Mouse (Mus musculus): ENCODE measurements around the gene Hspa5. TPM values are rescaled to one million over a fixed set of nuclear protein-coding genes. Genes with fewer than 3 reads are reported as not detected.
A peak's percentile ranks its signal among the peaks of the same experiment; 100 is the strongest.
"Not testable (repeated sequence)": the region's sequence is repeated elsewhere in the genome, so short reads cannot be mapped to it uniquely, and the experiment has no call there.

Gene Hspa5
- polyA plus RNA-seq, 1 experiment from 2014 or later: 940 TPM

GRCm38 (mm10) chr2:34744476-34744875 lies 27.3 kb upstream of the Hspa5 start:
- 92% methylated on average over 8 of the region's 8 CpGs for WGBS
- Histone ChIP-seq H3K9ac (ENCODE audit: low read length) (no peak overlapping the region), H3K27ac (ENCODE audit: low read length) (no peak overlapping the region), H3K4me2 (ENCODE audit: low read depth, low read length) (no peak overlapping the region), H3K36me3 (ENCODE audit: control insufficient read depth, insufficient read depth, low read length) (no peaks in the 10 kb centered on the region), H3K4me3 (ENCODE audit: low read length) (no peak overlapping the region), H3K9me3 (ENCODE audit: control insufficient read depth, low read length) (no peaks in the 10 kb centered on the region), H3K4me1 (replicated peaks; ENCODE audit: control insufficient read depth, insufficient read depth, low read length) (no peaks in the 10 kb centered on the region; the same call in 1 of the 2 replicates), H3K27me3 (ENCODE audit: control insufficient read depth, insufficient read depth, low read depth, low read length) (no peaks in the 10 kb centered on the region)
- ATAC-seq (ENCODE audit: low read depth): no peak

- Histone ChIP-seq H3K9me3 (ENCODE audit: control insufficient read depth, low read length) (no peaks in the 10 kb centered on the region), H3K27me3 (ENCODE audit: control insufficient read depth, insufficient read depth, low read depth, low read length) (no peaks in the 10 kb centered on the region), H3K4me2 (ENCODE audit: low read depth, low read length) (no peak overlapping the region), H3K9ac (ENCODE audit: low read length) (no peak overlapping the region), H3K36me3 (ENCODE audit: control insufficient read depth, insufficient read depth, low read length) (no peaks in the 10 kb centered on the region), H3K27ac (ENCODE audit: low read length) (no peak overlapping the region), H3K4me3 (ENCODE audit: low read length) (no peak overlapping the region), H3K4me1 (replicated peaks; ENCODE audit: control insufficient read depth, insufficient read depth, low read length) (no peaks in the 10 kb centered on the region; the same call in 1 of the 2 replicates)
- no peak for ATAC-seq (ENCODE audit: low read depth)
- WGBS: 85% methylated on average over 2 of the region's 2 CpGs
Observed at GRCm38 (mm10) chr2:34745673-34746072, 26.1 kb upstream of the Hspa5 start.

GRCm38 (mm10) chr2:34748479-34748878 lies 23.3 kb upstream of the Hspa5 start:
- H3K27ac ChIP-seq (ENCODE audit: low read length): no peak overlapping the region
- H3K27me3 ChIP-seq (ENCODE audit: control insufficient read depth, insufficient read depth, low read depth, low read length): no peaks in the 10 kb centered on the region
- WGBS: 81% methylated on average over 4 of the region's 4 CpGs
- H3K4me3 ChIP-seq (ENCODE audit: low read length): no peak overlapping the region
- no peak for ATAC-seq (ENCODE audit: low read depth)
- H3K9me3 ChIP-seq (ENCODE audit: control insufficient read depth, low read length): no peaks in the 10 kb centered on the region
- H3K4me1 ChIP-seq (replicated peaks; ENCODE audit: control insufficient read depth, insufficient read depth, low read length): peaks cover 11% of the 10 kb centered on the region
- no peak overlapping the region for H3K4me2 ChIP-seq (ENCODE audit: low read depth, low read length)
- H3K36me3 ChIP-seq (ENCODE audit: control insufficient read depth, insufficient read depth, low read length): no peaks in the 10 kb centered on the region
- H3K9ac ChIP-seq (ENCODE audit: low read length): no peak overlapping the region

GRCm38 (mm10) chr2:34750245-34750644 lies 21.5 kb upstream of the Hspa5 start:
- ATAC-seq (ENCODE audit: low read depth): no peak
- H3K9ac ChIP-seq (ENCODE audit: low read length): no peak overlapping the region
- H3K4me2 ChIP-seq (ENCODE audit: low read depth, low read length): no peak overlapping the region
- H3K36me3 ChIP-seq (ENCODE audit: control insufficient read depth, insufficient read depth, low read length): no peaks in the 10 kb centered on the region
- H3K4me1 ChIP-seq (replicated peaks; ENCODE audit: control insufficient read depth, insufficient read depth, low read length): peaks cover 15% of the 10 kb centered on the region
- H3K27ac ChIP-seq (ENCODE audit: low read length): no peak overlapping the region
- H3K9me3 ChIP-seq (ENCODE audit: control insufficient read depth, low read length): no peaks in the 10 kb centered on the region
- no peaks in the 10 kb centered on the region for H3K27me3 ChIP-seq (ENCODE audit: control insufficient read depth, insufficient read depth, low read depth, low read length)
- 80% methylated on average over 2 of the region's 2 CpGs for WGBS
- H3K4me3 ChIP-seq (ENCODE audit: low read length): no peak overlapping the region

- Histone ChIP-seq H3K9me3 (ENCODE audit: control insufficient read depth, low read length) (no peaks in the 10 kb centered on the region), H3K4me3 (ENCODE audit: low read length) (peak overlapping the region; percentile 94), H3K9ac (ENCODE audit: low read length) (peak overlapping the region; percentile 95), H3K4me1 (replicated peaks; ENCODE audit: control insufficient read depth, insufficient read depth, low read length) (peaks cover 15% of the 10 kb centered on the region), H3K27me3 (ENCODE audit: control insufficient read depth, insufficient read depth, low read depth, low read length) (no peaks in the 10 kb centered on the region; the same call in 1 of the 2 replicates), H3K4me2 (ENCODE audit: low read depth, low read length) (peak overlapping the region; percentile 60), H3K27ac (ENCODE audit: low read length) (peak overlapping the region; percentile 91), H3K36me3 (ENCODE audit: control insufficient read depth, insufficient read depth, low read length) (no peaks in the 10 kb centered on the region)
- WGBS: 0% methylated on average over 68 of the region's 106 CpGs
- ATAC-seq (ENCODE audit: low read depth): peak; percentile 98
Observed at GRCm38 (mm10) chr2:34753811-34754550, 17.8 kb upstream of the Hspa5 start.

GRCm38 (mm10) chr2:34754551-34755358 lies 17.0 kb upstream of the Hspa5 start, which contains the start of gene Gapvd1:
Gapvd1 (minus strand) TSS chr2:34755232.
- Histone ChIP-seq H3K27ac (ENCODE audit: low read length) (peak within 1 kb of the TSS; percentile 91), H3K4me1 (replicated peaks; ENCODE audit: control insufficient read depth, insufficient read depth, low read length) (peaks cover 15% of the 10 kb centered on the region), H3K27me3 (ENCODE audit: control insufficient read depth, insufficient read depth, low read depth, low read length) (no peaks in the 10 kb centered on the region; the same call in 1 of the 2 replicates), H3K9ac (ENCODE audit: low read length) (peak within 1 kb of the TSS; percentile 95), H3K36me3 (ENCODE audit: control insufficient read depth, insufficient read depth, low read length) (no peaks in the 10 kb centered on the region), H3K4me2 (ENCODE audit: low read depth, low read length) (peak within 1 kb of the TSS; percentile 60), H3K9me3 (ENCODE audit: control insufficient read depth, low read length) (no peaks in the 10 kb centered on the region), H3K4me3 (ENCODE audit: low read length) (peak within 1 kb of the TSS; percentile 94)
- under 1% methylated on average over 13 of the region's 14 CpGs for WGBS
- ATAC-seq (ENCODE audit: low read depth): no peak

GRCm38 (mm10) chr2:34757341-34757740 lies 14.4 kb upstream of the Hspa5 start:
- 42% methylated on average over 1 of the region's 1 CpGs for WGBS
- Histone ChIP-seq H3K4me3 (ENCODE audit: low read length) (no peak overlapping the region), H3K4me1 (replicated peaks; ENCODE audit: control insufficient read depth, insufficient read depth, low read length) (peaks cover 10% of the 10 kb centered on the region), H3K9me3 (ENCODE audit: control insufficient read depth, low read length) (no peaks in the 10 kb centered on the region), H3K9ac (ENCODE audit: low read length) (no peak overlapping the region), H3K27ac (ENCODE audit: low read length) (no peak overlapping the region), H3K27me3 (ENCODE audit: control insufficient read depth, insufficient read depth, low read depth, low read length) (no peaks in the 10 kb centered on the region; the same call in 1 of the 2 replicates), H3K4me2 (ENCODE audit: low read depth, low read length) (no peak overlapping the region), H3K36me3 (ENCODE audit: control insufficient read depth, insufficient read depth, low read length) (no peaks in the 10 kb centered on the region)
- ATAC-seq (ENCODE audit: low read depth): no peak

GRCm38 (mm10) chr2:34761272-34761671 lies 10.5 kb upstream of the Hspa5 start:
- H3K4me1 ChIP-seq (replicated peaks; ENCODE audit: control insufficient read depth, insufficient read depth, low read length); ATAC-seq (ENCODE audit: low read depth); H3K9ac ChIP-seq (ENCODE audit: low read length); H3K27ac ChIP-seq (ENCODE audit: low read length); H3K27me3 ChIP-seq (ENCODE audit: control insufficient read depth, insufficient read depth, low read depth, low read length); H3K4me2 ChIP-seq (ENCODE audit: low read depth, low read length); H3K9me3 ChIP-seq (ENCODE audit: control insufficient read depth, low read length); H3K36me3 ChIP-seq (ENCODE audit: control insufficient read depth, insufficient read depth, low read length); H3K4me3 ChIP-seq (ENCODE audit: low read length): not testable (repeated sequence)
- 84% methylated on average over 5 of the region's 5 CpGs for WGBS

- ATAC-seq (ENCODE audit: low read depth): no peak
- no peak overlapping the region for H3K9ac ChIP-seq (ENCODE audit: low read length)
- WGBS: 61% methylated on average over 2 of the region's 2 CpGs
- no peaks in the 10 kb centered on the region for H3K36me3 ChIP-seq (ENCODE audit: control insufficient read depth, insufficient read depth, low read length)
- no peak overlapping the region for H3K4me3 ChIP-seq (ENCODE audit: low read length)
- no peak overlapping the region for H3K4me2 ChIP-seq (ENCODE audit: low read depth, low read length)
- H3K9me3 ChIP-seq (ENCODE audit: control insufficient read depth, low read length): no peaks in the 10 kb centered on the region
- H3K27me3 ChIP-seq (ENCODE audit: control insufficient read depth, insufficient read depth, low read depth, low read length): no peaks in the 10 kb centered on the region; the same call in 1 of the 2 replicates
- H3K4me1 ChIP-seq (replicated peaks; ENCODE audit: control insufficient read depth, insufficient read depth, low read length): no peaks in the 10 kb centered on the region
- H3K27ac ChIP-seq (ENCODE audit: low read length): no peak overlapping the region
Observed at GRCm38 (mm10) chr2:34762174-34762573, 9.6 kb upstream of the Hspa5 start.

All from lung, embryonic 16.5 days (tissue).